ENCODE assay signal across 21 mouse cellular contexts in genomic region chr9:33180066-33180465, GRCm38 (mm10).
"Had no signal": no experiment of that assay in that cellular context is flagged by ENCODE, and none has a peak within 500 bp of the region (broad histone marks: within the 10 kb centered on the region; RNA-seq: fewer than 3 reads in every experiment).

No protein-coding gene starts in this region.

- H3K9ac ChIP-seq: liver, postnatal 0 days; lung, embryonic 15.5 days; neural tube, embryonic 13.5 days; neural tube, embryonic 15.5 days had no signal

- H3K4me2 ChIP-seq: lung, embryonic 15.5 days; midbrain, embryonic 11.5 days; neural tube, embryonic 13.5 days; neural tube, embryonic 15.5 days had no signal

- H3K4me1 ChIP-seq: lung, embryonic 15.5 days; neural tube, embryonic 13.5 days; neural tube, embryonic 15.5 days had no signal

- H3K27ac ChIP-seq: lung, embryonic 15.5 days; macrophage; neural tube, embryonic 13.5 days; neural tube, embryonic 15.5 days had no signal

- H3K9me3 ChIP-seq: lung, embryonic 15.5 days; megakaryocyte, embryonic 14.5 days; neural tube, embryonic 13.5 days; neural tube, embryonic 15.5 days had no signal

- H3K27me3 ChIP-seq: lung, embryonic 15.5 days; megakaryocyte, embryonic 14.5 days; neural tube, embryonic 13.5 days; neural tube, embryonic 15.5 days had no signal

- H3K4me3 ChIP-seq: lung, embryonic 15.5 days; megakaryocyte, embryonic 14.5 days; myocyte; neural tube, embryonic 13.5 days; neural tube, embryonic 15.5 days had no signal

- ATAC-seq: liver, postnatal 0 days; lung, postnatal 0 days had no signal

- H3K36me3 ChIP-seq: lung, embryonic 15.5 days; neural tube, embryonic 13.5 days; neural tube, embryonic 15.5 days had no signal

- DNase-seq: liver, postnatal 0 days; lung, adult 2 months; lung, postnatal 14 days; lung, postnatal 36 days; midbrain, embryonic 14.5 days; retina, postnatal 1 day; right cerebral cortex, adult 18-20 months; right cerebral cortex, postnatal 25 days; right cerebral cortex, postnatal 4 days; spleen, adult 18-20 months; thymus, adult 18-20 months; thymus, postnatal 14 days; thymus, postnatal 36 days had no signal
